Mouse (Mus musculus) lung, adult 10 weeks (tissue): ENCODE results near the gene Hcrtr1. TPM values are rescaled to one million over a fixed set of nuclear protein-coding genes. Genes with fewer than 3 reads are reported as not detected.

Source experiments
- polyA plus RNA-seq: library from polyadenylated mRNA; stranded (reverse); fragments of 350-450 nt; fragmentation: Illumina TruSeq; extraction: RNeasy Lipid Tissue Mini Kit (QIAGEN cat#74804); gene quantifications from one replicate; pipeline ENCODE4 v1.2.3, GENCODE M21; 2014; ENCODE audit warnings: low read depth, low replicate concordance; ENCODE audit not compliant: insufficient read depth

The Hcrtr1 gene
- polyA plus RNA-seq, result not detected

DNA sequence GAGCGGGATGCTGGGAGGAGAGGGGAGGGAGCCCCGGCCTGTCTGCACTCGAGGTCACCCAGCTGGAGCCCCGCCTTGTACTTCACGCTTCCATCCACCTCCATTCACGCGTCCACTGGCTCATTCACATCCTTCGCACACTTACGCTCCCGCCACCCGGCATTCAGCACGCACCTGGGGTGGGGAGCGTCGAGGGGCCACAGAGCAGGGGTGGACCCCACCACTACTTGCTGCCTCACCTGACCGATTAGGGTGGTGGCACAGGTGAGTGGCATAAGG, at the start of gene Hcrtr1:
Hcrtr1 (minus strand) TSS at position 146 of the 279 bp plus-strand sequence.

DNA sequence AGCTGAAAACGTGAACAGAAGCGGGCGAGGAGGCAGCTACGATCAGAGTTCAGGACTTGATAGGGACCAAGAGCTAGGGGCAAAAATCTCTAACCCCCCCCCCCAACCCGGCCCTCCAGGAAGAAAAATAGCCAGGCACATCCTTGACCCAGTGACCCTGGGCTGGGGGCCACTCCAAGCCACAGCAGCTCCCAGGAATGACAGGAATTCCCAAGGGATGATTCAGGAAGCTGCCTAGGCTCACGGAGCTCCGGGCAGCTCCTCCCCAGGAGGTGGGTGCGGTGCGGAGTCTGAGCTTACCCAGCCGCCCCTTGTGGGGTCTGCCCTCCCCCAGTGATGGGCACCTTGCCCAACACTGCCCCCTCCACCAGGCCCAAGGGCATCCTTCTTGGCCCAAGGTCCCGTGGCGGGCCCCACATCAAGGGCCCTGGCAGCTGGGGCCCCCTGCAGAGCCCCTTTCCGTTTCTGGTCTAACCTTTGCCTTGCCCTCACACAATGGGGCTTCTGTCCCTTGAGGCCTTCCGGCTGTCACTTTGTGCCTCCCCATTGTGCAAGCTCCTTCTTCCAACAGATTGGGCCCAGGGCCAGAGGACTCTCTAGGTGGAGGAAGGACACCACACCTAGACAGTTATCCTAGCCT, 36.0 kb upstream of the Hcrtr1 start, which contains the start of gene Tinagl1:
Tinagl1 (minus strand) TSS at position 51 of the 640 bp plus-strand sequence.

DNA sequence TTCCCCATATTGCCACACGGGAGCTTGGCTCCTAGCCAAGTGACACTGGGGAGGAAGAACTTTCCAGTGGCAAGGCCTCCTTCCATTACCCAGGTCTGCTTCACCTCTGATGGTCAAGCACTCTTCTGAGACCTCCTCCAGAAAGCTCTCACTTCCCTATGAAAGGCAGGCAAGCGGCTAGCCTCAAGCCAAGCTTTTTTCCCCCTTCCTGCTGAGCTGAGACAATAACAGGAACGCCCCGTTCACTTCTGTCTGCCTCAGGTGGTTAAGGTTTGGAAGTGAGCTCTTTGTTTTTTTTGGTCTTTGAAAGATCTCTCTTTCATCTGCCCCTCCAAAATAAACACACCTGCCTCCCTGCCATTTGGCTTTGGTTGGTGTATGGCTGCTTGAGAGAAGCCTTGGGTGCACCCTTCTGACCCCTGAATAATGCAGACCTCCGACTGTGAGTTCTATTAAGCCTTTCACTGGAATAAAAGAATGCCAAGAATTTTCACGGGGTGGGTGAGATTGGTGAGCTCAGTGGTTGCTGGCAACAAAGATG, 37.0 kb downstream of the Hcrtr1 start, which contains the start of gene Pef1:
Pef1 (plus strand) TSS at position 448 of the 541 bp plus-strand sequence.

Other genes starting within 250 kb of the Hcrtr1 start
- gene Spocd1, start 210.1 kb downstream of the Hcrtr1 start, polyA plus RNA-seq, result not detected
- 0.52 TPM for gene Adgrb2, start 154.5 kb downstream of the Hcrtr1 start, polyA plus RNA-seq
- gene Col16a1, start 91.5 kb downstream of the Hcrtr1 start, polyA plus RNA-seq, result 21.0 TPM
- 66.2 TPM for gene Pef1, start 36.8 kb downstream of the Hcrtr1 start, polyA plus RNA-seq
- gene Tinagl1, start 35.8 kb upstream of the Hcrtr1 start, polyA plus RNA-seq, result 120 TPM
- gene Gm853, start 83.0 kb upstream of the Hcrtr1 start, polyA plus RNA-seq, result not detected
- gene Serinc2, start 139.8 kb upstream of the Hcrtr1 start, polyA plus RNA-seq, result 12.5 TPM
- 84.1 TPM for gene Fabp3, start 169.2 kb upstream of the Hcrtr1 start, polyA plus RNA-seq
- gene Gm10570, start 169.3 kb upstream of the Hcrtr1 start, polyA plus RNA-seq, result not detected
- 24.9 TPM for gene Zcchc17, start 220.6 kb upstream of the Hcrtr1 start, polyA plus RNA-seq
- 24.0 TPM for gene Snrnp40, start 220.8 kb upstream of the Hcrtr1 start, polyA plus RNA-seq